Mouse (Mus musculus) bone marrow macrophage, adult 2 months (primary cell): ENCODE measurements at regions not wholly inside any gene's neighbourhood (a gene's known extent, or its start where the extent isn't known, plus 50 kb on each side); places are given as distances from the start of the nearest gene placed in this dataset.

Experiments
- CTCF ChIP-seq: IDR thresholded peaks from 2 replicates; pipeline ENCODE4 v1.5.1; 2012; ENCODE audit warnings: low read depth, mild to moderate bottlenecking, low read length, moderate library complexity
- POLR2A ChIP-seq: IDR thresholded peaks from 2 replicates; pipeline ENCODE4 v1.6.1; 2012; ENCODE audit warnings: mild to moderate bottlenecking, low read depth, low read length, borderline replicate concordance

GRCm38 (mm10) chr16:86823496-86823895, 530.5 kb upstream of the N6amt1 start:
- TF ChIP-seq CTCF (no peak), POLR2A (no peak)
